Mouse (Mus musculus) cortical plate, adult 2 months (tissue): ENCODE measurements at regions not wholly inside any gene's neighbourhood (a gene's known extent, or its start where the extent isn't known, plus 50 kb on each side); places are given as distances from the start of the nearest gene placed in this dataset.

ENCODE experiments used
- H3K27ac ChIP-seq: fragments of 200-500 bp; 2 replicates; pipeline ENCODE4 v1.5.1; 2012; ENCODE audit warnings: low read length, control low read depth, inconsistent platforms; ENCODE audit not compliant: insufficient read depth
- H3K4me1 ChIP-seq: fragments of 200-500 bp; 2 replicates; pipeline ENCODE4 v1.6.1; 2011; ENCODE audit warnings: low read length; ENCODE audit not compliant: control insufficient read depth, insufficient read depth
- H3K4me3 ChIP-seq: fragments of 200-500 bp; 2 replicates; pipeline ENCODE4 v1.5.1; 2011; ENCODE audit warnings: mild to moderate bottlenecking, low read length, control low read depth; ENCODE audit not compliant: insufficient read depth
- CTCF ChIP-seq: fragments of 200-500 bp; IDR thresholded peaks from 2 replicates; pipeline ENCODE4 v1.5.1; 2011; ENCODE audit warnings: mild to moderate bottlenecking, control low read depth, low read length; ENCODE audit not compliant: insufficient read depth; ENCODE audit errors: extremely low read depth
- POLR2A ChIP-seq: fragments of 200-500 bp; IDR thresholded peaks from 2 replicates; pipeline ENCODE4 v1.6.1; 2011; ENCODE audit warnings: mild to moderate bottlenecking, low read length, control low read depth; ENCODE audit not compliant: insufficient read depth; ENCODE audit errors: extremely low read depth

DNA sequence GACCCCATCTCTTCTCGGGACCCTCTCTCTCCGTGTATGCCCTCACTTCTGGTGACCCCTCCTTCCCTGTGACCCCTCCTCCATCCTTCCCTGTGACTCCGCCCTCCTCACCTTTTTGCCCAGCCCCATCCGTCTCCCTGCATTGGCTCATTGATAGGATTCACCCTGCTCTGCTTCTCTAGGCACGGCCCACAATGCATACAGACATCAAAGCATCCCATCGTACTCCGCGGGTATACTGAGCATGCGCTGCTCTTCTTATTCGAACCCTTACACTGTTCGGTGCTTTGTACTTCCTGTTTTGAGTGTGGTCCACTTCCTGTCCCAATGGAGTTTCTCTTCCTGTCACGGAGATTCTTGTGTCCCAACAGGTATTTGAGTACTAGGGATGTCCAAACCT is 504.8 kb downstream of the Tbc1d22a start:
- Histone ChIP-seq H3K4me1 (no peaks in the 10 kb centered on the region), H3K4me3 (no peak overlapping the region), H3K27ac (no peak overlapping the region)
- no peak for TF ChIP-seq CTCF
- TF ChIP-seq POLR2A: no peak

DNA sequence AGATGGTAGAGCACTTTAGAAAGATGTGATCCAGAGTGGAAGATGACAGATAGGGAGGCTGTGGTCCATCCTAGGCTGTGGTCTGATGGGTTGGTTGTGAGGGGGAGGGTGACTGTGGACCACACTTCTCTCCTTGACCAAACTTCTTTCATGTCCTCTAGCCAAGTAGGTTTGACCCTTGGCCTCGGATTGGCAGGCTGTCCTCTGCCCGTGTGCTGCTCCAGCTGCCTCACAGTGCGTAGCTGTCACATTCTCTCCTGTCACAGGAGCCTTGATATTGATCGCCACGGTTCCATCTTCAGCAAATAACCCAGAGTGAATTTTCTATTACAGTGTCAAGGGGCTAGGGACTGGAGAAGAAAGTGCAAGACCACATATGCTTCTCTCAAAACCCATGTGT is 506.9 kb downstream of the Tbc1d22a start:
- TF ChIP-seq POLR2A (no peak), CTCF (no peak)
- Histone ChIP-seq H3K4me3 (no peak overlapping the region), H3K4me1 (no peaks in the 10 kb centered on the region), H3K27ac (no peak overlapping the region)

GRCm38 (mm10) chr15:86737945-86738344 is 523.7 kb downstream of the Tbc1d22a start:
- Histone ChIP-seq H3K27ac (no peak overlapping the region), H3K4me3 (no peak overlapping the region), H3K4me1 (no peaks in the 10 kb centered on the region)
- TF ChIP-seq POLR2A: no peak
- no peak for TF ChIP-seq CTCF

DNA sequence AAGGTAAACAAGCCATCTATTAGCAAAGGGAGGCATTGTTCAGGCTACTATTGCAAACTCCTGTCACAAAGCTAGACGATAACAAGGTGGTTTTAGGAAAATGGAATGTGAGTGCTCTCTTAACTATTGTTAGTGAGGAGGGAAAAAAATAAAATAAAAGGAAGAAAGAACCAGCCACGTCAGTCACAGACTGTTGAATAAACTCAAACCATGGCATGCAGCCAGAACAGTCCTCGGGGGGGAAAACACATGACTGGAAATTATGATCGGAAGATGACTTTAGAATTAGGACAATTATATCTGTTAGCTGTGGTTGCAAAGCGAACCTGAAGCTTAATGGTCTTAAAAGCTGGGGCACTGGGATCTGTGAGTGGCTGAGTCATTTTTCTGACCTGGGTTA is 524.1 kb downstream of the Tbc1d22a start:
- Histone ChIP-seq H3K27ac (no peak overlapping the region), H3K4me3 (no peak overlapping the region), H3K4me1 (no peaks in the 10 kb centered on the region)
- TF ChIP-seq CTCF: no peak
- TF ChIP-seq POLR2A: no peak

DNA sequence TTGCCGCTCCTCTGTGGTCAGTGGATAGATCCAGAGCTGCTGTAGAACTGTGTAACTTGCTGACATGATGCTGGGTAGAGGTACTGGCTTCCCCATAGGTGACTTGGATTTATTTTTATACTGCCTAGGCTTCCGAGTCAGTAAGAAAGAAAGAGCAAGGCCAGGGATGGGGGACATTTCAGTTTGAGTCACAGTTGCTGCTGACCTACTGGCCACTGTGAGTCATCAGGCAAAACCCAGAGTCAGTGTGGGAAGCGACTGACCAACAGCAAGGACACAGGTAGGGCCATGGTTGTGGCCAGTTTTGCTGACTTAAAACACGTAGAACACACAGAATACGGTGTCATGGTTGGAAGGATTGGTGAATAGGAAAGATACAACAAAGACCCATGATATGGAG is 524.5 kb downstream of the Tbc1d22a start:
- no peak overlapping the region for H3K4me3 ChIP-seq
- H3K27ac ChIP-seq: no peak overlapping the region
- TF ChIP-seq CTCF: no peak
- TF ChIP-seq POLR2A: no peak
- no peaks in the 10 kb centered on the region for H3K4me1 ChIP-seq

GRCm38 (mm10) chr15:86751436-86752136 is 537.3 kb downstream of the Tbc1d22a start:
- Histone ChIP-seq H3K4me1 (no peaks in the 10 kb centered on the region), H3K4me3 (no peak overlapping the region), H3K27ac (no peak overlapping the region)
- no peak for TF ChIP-seq CTCF
- TF ChIP-seq POLR2A: no peak

DNA sequence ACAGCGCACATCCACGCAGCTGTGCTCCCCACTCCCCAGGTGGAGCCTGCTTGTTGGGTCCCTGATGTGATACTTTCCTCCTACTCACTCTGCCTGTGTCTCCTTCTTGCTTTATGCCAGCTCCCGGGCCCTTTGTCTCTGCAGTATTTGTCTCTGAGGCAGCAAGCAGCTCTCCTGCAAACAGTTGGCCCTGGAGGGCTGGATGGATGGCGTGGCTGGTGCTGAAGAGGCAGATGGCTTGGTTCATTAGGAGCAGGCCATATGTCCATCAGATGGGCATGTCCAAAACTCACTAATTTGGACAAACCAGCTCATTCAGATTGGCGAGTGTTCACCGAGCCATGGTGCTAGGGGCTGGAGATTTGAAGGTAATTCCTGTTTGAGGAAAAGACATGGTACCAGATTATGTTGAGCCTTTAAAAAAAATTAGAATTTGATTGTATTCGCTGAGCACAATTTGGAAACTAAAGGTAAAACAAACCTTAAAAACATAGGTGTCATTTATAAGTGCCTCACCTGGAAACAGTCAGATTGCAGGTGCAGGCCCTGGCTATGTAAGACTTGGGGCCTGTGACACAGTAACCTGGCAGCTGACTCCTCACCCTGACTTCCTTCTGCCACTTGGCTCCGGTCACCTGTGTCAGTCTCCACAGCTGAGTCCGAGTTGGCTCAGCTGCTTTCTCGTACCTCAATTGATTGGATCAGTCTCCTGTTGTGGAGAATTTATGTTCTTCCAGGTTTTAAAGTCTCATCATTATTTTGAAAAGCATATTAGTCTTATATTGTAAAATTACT is 549.5 kb downstream of the Tbc1d22a start:
- H3K27ac ChIP-seq: no peak overlapping the region
- H3K4me3 ChIP-seq: no peak overlapping the region
- TF ChIP-seq CTCF (no peak), POLR2A (no peak)

DNA sequence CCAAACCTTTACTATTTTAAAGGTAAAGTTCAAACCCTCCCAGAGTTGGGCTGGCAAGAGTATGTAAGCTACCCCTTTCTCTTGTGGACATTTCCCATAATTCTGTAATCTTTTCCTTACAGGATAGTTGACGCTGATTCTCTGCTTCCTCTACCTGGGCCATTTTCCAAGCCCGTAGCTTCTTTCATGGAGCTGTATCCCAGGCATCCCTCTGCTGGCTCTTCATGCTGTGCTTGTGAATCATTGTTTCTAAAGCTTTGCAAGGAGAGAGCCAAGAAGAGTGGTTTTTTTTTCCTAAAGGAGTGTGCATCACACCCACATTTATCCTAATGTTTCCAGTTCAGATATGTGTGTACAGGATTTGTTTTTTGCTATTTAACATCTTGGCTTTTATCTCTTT is 553.4 kb downstream of the Tbc1d22a start:
- TF ChIP-seq CTCF (no peak), POLR2A (no peak)
- H3K4me1 ChIP-seq: no peaks in the 10 kb centered on the region
- H3K4me3 ChIP-seq: no peak overlapping the region
- H3K27ac ChIP-seq: no peak overlapping the region

More for the DNA sequence above, 549.5 kb downstream of the Tbc1d22a start:
- H3K4me1 ChIP-seq: no peaks in the 10 kb centered on the region

DNA sequence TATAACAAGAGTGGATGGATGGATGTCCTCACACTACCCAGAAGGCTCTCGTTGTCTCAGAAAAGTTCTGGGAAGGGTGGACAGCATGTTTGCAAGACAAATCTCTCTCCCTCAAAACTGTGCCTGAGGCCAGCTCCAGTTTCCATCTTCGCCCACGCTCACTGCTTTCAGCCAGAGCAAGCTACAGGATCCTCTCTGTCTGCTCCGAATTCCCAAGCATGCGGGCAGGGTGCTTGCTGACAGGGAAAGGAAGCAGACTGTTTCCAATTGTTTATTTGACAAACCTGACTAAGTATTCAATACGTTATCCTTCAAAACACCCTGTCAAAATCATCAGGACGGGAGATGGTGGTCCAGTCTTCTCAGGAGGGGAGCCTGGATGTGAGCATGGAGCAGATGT is 558.8 kb downstream of the Tbc1d22a start:
- no peak for TF ChIP-seq POLR2A
- TF ChIP-seq CTCF: no peak
- no peak overlapping the region for H3K4me3 ChIP-seq
- no peaks in the 10 kb centered on the region for H3K4me1 ChIP-seq
- no peak overlapping the region for H3K27ac ChIP-seq

GRCm38 (mm10) chr15:86777998-86778397 is 563.7 kb downstream of the Tbc1d22a start:
- Histone ChIP-seq H3K4me1 (peaks cover 2% of the 10 kb centered on the region), H3K27ac (no peak overlapping the region), H3K4me3 (no peak overlapping the region)
- no peak for TF ChIP-seq CTCF
- no peak for TF ChIP-seq POLR2A
